Mouse (Mus musculus) cerebellum, adult 2 months (tissue): ENCODE data around the gene Sema4d.

Experiments
- CTCF ChIP-seq: fragments of 200-500 bp; IDR thresholded peaks from 2 replicates; pipeline ENCODE4 v1.5.1; 2011; ENCODE audit warnings: low read depth, mild to moderate bottlenecking, control low read depth, low read length, moderate library complexity, borderline replicate concordance; ENCODE audit not compliant: insufficient read depth
- POLR2A ChIP-seq: fragments of 200-500 bp; IDR thresholded peaks from 2 replicates; pipeline ENCODE4 v1.6.1; 2011; ENCODE audit warnings: low read length, control low read depth, borderline replicate concordance; ENCODE audit not compliant: insufficient read depth

- TF ChIP-seq POLR2A (no peak), CTCF (no peak)
These were observed 96.1 kb downstream of the Sema4d start for GRCm38 (mm10) chr13:51697455-51697854.
